ENCODE assay signal across 9 mouse cellular contexts in genomic region chr1:44117571-44117970, GRCm38 (mm10). TPM values are rescaled to one million over a fixed set of nuclear protein-coding genes. Genes with fewer than 3 reads are reported as not detected.
A peak's percentile ranks its signal among the peaks of the same experiment; 100 is the strongest.
DNase-seq lines count a peak whose midpoint lies in the region; ATAC-seq and TF ChIP-seq lines count a peak whose summit lies in the region.
"Had no signal": no experiment of that assay in that cellular context is flagged by ENCODE, and none has a peak within 500 bp of the region (broad histone marks: within the 10 kb centered on the region; RNA-seq: fewer than 3 reads in every experiment).

No protein-coding gene starts in this region.

- H3ac ChIP-seq in C2C12 (ENCODE audit: control insufficient read depth, insufficient read length, low read depth) = peak overlapping the region; percentile 53

- H3K9me3 ChIP-seq in forebrain, embryonic 15.5 days = no peaks in the 10 kb centered on the region
- H3K9me3 ChIP-seq in liver, embryonic 16.5 days (replicated peaks; ENCODE audit: control insufficient read depth, low read length) = no peaks in the 10 kb centered on the region

- no peaks in the 10 kb centered on the region for H3K27me3 ChIP-seq in C2C12 (ENCODE audit: control insufficient read depth, insufficient read depth, insufficient read length)
- no peaks in the 10 kb centered on the region for H3K27me3 ChIP-seq in forebrain, embryonic 15.5 days
- no peaks in the 10 kb centered on the region for H3K27me3 ChIP-seq in liver, embryonic 16.5 days (ENCODE audit: control insufficient read depth, insufficient read depth, low read depth, low read length)

- intact Hi-C loops in gastrocnemius, adult 2 months (cut with DNase I) = no loop called here

- H3K4me2 ChIP-seq in forebrain, embryonic 15.5 days (replicated peaks) = peak overlapping the region; percentile 87
- peak overlapping the region; percentile 24; the same call in 1 of the 2 replicates for H3K4me2 ChIP-seq in liver, embryonic 16.5 days (ENCODE audit: low read depth, low read length)

- peaks cover 48% of the 10 kb centered on the region for H3K79me2 ChIP-seq in C2C12 (ENCODE audit: control insufficient read depth, insufficient read depth)

- TF ChIP-seq CTCF in gastrocnemius, adult 2 months (IDR thresholded peaks at IDR 0.05) = no peak
- no peak for TF ChIP-seq CTCF in C2C12 (IDR thresholded peaks at IDR 0.05; ENCODE audit: control insufficient read depth, insufficient read depth, insufficient read length)

- no peak for DNase-seq in gastrocnemius, adult 2 months
- DNase-seq in gastrocnemius, adult 18-20 months (ENCODE audit: low spot score) = no peak
- DNase-seq in frontal cortex, postnatal 36 days (ENCODE audit: low spot score in 2 of 2) = no peak
- DNase-seq in left cerebral cortex, adult 8-10 months (ENCODE audit: low spot score in 2 of 2) = no peak
- no peak for DNase-seq in Muller cell, postnatal 12 days (ENCODE audit: inconsistent ontology term)
- DNase-seq: lung, adult 2 months had no signal

- no peak overlapping the region for H3K9ac ChIP-seq in forebrain, embryonic 15.5 days (replicated peaks)
- no peak overlapping the region for H3K9ac ChIP-seq in liver, embryonic 16.5 days (ENCODE audit: low read depth, low read length)

- H3K4me3 ChIP-seq in gastrocnemius, adult 2 months = peak overlapping the region; percentile 97
- H3K4me3 ChIP-seq in C2C12 (ENCODE audit: insufficient read depth, poor library complexity, severe bottlenecking) = peak overlapping the region; percentile 81
- peak overlapping the region; percentile 70; the same call in 1 of the 2 replicates for H3K4me3 ChIP-seq in forebrain, embryonic 15.5 days
- no peak overlapping the region for H3K4me3 ChIP-seq in liver, embryonic 16.5 days (ENCODE audit: low read depth, low read length)

- peak overlapping the region; percentile 95 for H3K27ac ChIP-seq in gastrocnemius, adult 2 months
- H3K27ac ChIP-seq in forebrain, embryonic 15.5 days (replicated peaks) = no peak overlapping the region
- no peak overlapping the region for H3K27ac ChIP-seq in liver, embryonic 16.5 days (ENCODE audit: low read length)

- peaks cover 31% of the 10 kb centered on the region for H3K4me1 ChIP-seq in forebrain, embryonic 15.5 days
- no peaks in the 10 kb centered on the region; the same call in 1 of the 2 replicates for H3K4me1 ChIP-seq in liver, embryonic 16.5 days (ENCODE audit: control insufficient read depth, low read depth, low read length)

- ATAC-seq in forebrain, embryonic 15.5 days (replicated peaks) = no peak
- no peak for ATAC-seq in liver, embryonic 16.5 days (ENCODE audit: low read depth)

- peaks cover 41% of the 10 kb centered on the region for H3K36me3 ChIP-seq in C2C12 (ENCODE audit: control insufficient read depth, insufficient read depth)
- H3K36me3 ChIP-seq in forebrain, embryonic 15.5 days = peaks cover 25% of the 10 kb centered on the region
- H3K36me3 ChIP-seq in liver, embryonic 16.5 days (ENCODE audit: control insufficient read depth, insufficient read depth) = no peaks in the 10 kb centered on the region; the same call in 1 of the 2 replicates

- H3K79me3 ChIP-seq in C2C12 (ENCODE audit: low read depth) = peaks cover 21% of the 10 kb centered on the region

TF ChIP-seq in C2C12, 6 proteins besides CTCF, POLR2A, EP300 and RAD21:
- TF ChIP-seq USF1 (IDR thresholded peaks at IDR 0.05; ENCODE audit: low read depth) (no peak), CEBPB (IDR thresholded peaks at IDR 0.05; ENCODE audit: low read depth) (no peak), MYOG (IDR thresholded peaks at IDR 0.05; ENCODE audit: control insufficient read depth, extremely low read depth, insufficient read length) (no peak), FOSL1 (IDR thresholded peaks at IDR 0.05; ENCODE audit: insufficient read depth, low read length, poor library complexity, severe bottlenecking) (no peak), MYOD1 (IDR thresholded peaks at IDR 0.05; ENCODE audit: control insufficient read depth, insufficient read length, low read depth) (no peak), MAX (IDR thresholded peaks at IDR 0.05) (no peak)

RNA-seq across cellular contexts. Expression of gene Kdelc1, which starts 1.0 kb away (rescaled TPM):
- 1 to 10 TPM; 5.4 to 7.8 TPM for total RNA-seq in gastrocnemius, adult 2 months (2021)
- total RNA-seq in gastrocnemius, adult 18-20 months (2021) = 1 to 10 TPM; 4.0 to 4.1 TPM
- 16.2 TPM for polyA plus RNA-seq in C2C12 (2012; fragmentation: generic; extraction: Trizol)
- polyA plus RNA-seq in forebrain, embryonic 15.5 days (2015; fragmentation: Nextera tagmentation; extraction: Ambion mirVana) = 29.0 and 31.8 TPM in 2 replicates
- 13.8 and 15.0 TPM in 2 replicates for polyA plus RNA-seq in liver, embryonic 16.5 days (2015; fragmentation: Nextera tagmentation; extraction: Ambion mirVana)
- 10 to 100 TPM in 2 of 4 experiments, 1 to 10 TPM in 2; 8.2 to 10.5 (median 10.0) TPM for total RNA-seq in left cerebral cortex, adult 8-10 months (2022)

RNA-seq across cellular contexts. Expression of gene Bivm, which starts 1.2 kb away (rescaled TPM):
- total RNA-seq in gastrocnemius, adult 2 months (2021) = 1 to 10 TPM; 7.8 to 9.4 TPM
- 1 to 10 TPM; 7.5 to 8.1 TPM for total RNA-seq in gastrocnemius, adult 18-20 months (2021)
- 9.1 TPM for polyA plus RNA-seq in C2C12 (2012; fragmentation: generic; extraction: Trizol)
- 31.5 and 32.0 TPM in 2 replicates for polyA plus RNA-seq in forebrain, embryonic 15.5 days (2015; fragmentation: Nextera tagmentation; extraction: Ambion mirVana)
- 3.5 and 4.0 TPM in 2 replicates for polyA plus RNA-seq in liver, embryonic 16.5 days (2015; fragmentation: Nextera tagmentation; extraction: Ambion mirVana)
- total RNA-seq in left cerebral cortex, adult 8-10 months (2022) = 10 to 100 TPM; 35.9 to 40.2 (median 39.1) TPM

RNA-seq across cellular contexts. Expression of gene Tex30, which starts 15.3 kb away (rescaled TPM):
- 1 to 10 TPM; 4.9 to 6.1 TPM for total RNA-seq in gastrocnemius, adult 2 months (2021)
- total RNA-seq in gastrocnemius, adult 18-20 months (2021) = 1 to 10 TPM; 3.8 to 5.6 TPM
- 21.9 TPM for polyA plus RNA-seq in C2C12 (2012; fragmentation: generic; extraction: Trizol)
- polyA plus RNA-seq in forebrain, embryonic 15.5 days (2015; fragmentation: Nextera tagmentation; extraction: Ambion mirVana) = 68.3 and 75.9 TPM in 2 replicates
- 35.4 and 44.3 TPM in 2 replicates for polyA plus RNA-seq in liver, embryonic 16.5 days (2015; fragmentation: Nextera tagmentation; extraction: Ambion mirVana)
- total RNA-seq in left cerebral cortex, adult 8-10 months (2022) = 10 to 100 TPM in 2 of 4 experiments, 1 to 10 TPM in 2; 7.1 to 10.5 (median 10.1) TPM

RNA-seq across cellular contexts. Expression of gene Ercc5, which starts 30.0 kb away (rescaled TPM):
- 10 to 100 TPM; 14.0 to 19.9 TPM for total RNA-seq in gastrocnemius, adult 2 months (2021)
- total RNA-seq in gastrocnemius, adult 18-20 months (2021) = 10 to 100 TPM; 11.6 to 15.0 TPM
- polyA plus RNA-seq in C2C12 (2012; fragmentation: generic; extraction: Trizol) = 4.4 TPM
- 35.5 and 37.4 TPM in 2 replicates for polyA plus RNA-seq in forebrain, embryonic 15.5 days (2015; fragmentation: Nextera tagmentation; extraction: Ambion mirVana)
- 4.0 and 4.6 TPM in 2 replicates for polyA plus RNA-seq in liver, embryonic 16.5 days (2015; fragmentation: Nextera tagmentation; extraction: Ambion mirVana)
- total RNA-seq in left cerebral cortex, adult 8-10 months (2022) = 10 to 100 TPM; 20.8 to 24.0 (median 22.3) TPM

RNA-seq across cellular contexts. Expression of gene Gm8251, which starts 55.8 kb away (rescaled TPM):
- total RNA-seq in gastrocnemius, adult 2 months (2021) = not detected
- not detected for total RNA-seq in gastrocnemius, adult 18-20 months (2021)
- polyA plus RNA-seq in C2C12 (2012; fragmentation: generic; extraction: Trizol) = 0.02 TPM
- 0.13 and 0.18 TPM in 2 replicates for polyA plus RNA-seq in forebrain, embryonic 15.5 days (2015; fragmentation: Nextera tagmentation; extraction: Ambion mirVana)
- polyA plus RNA-seq in liver, embryonic 16.5 days (2015; fragmentation: Nextera tagmentation; extraction: Ambion mirVana) = 0.12 and 0.19 TPM in 2 replicates
- total RNA-seq in left cerebral cortex, adult 8-10 months (2022) = not detected
- polyA plus RNA-seq: lung, adult 2 months had no signal
